Mouse (Mus musculus) hindbrain, embryonic 15.5 days (tissue): ENCODE results near the gene Crygc. TPM values are rescaled to one million over a fixed set of nuclear protein-coding genes. Genes with fewer than 3 reads are reported as not detected.
A peak's percentile ranks its signal among the peaks of the same experiment; 100 is the strongest.

Source experiments
- ATAC-seq: fragments of 200-750 bp; cut with Nextera tagmentation; 2 replicates; pipeline ENCODE4 v1.8.0; 2017; ENCODE audit warnings: low read depth, moderate number of reproducible peaks, moderate TSS enrichment; ENCODE audit not compliant: low FRiP score
- H3K27ac ChIP-seq: fragments of 300-500 bp; sonication (generic); replicated peaks from 2 replicates; pipeline ENCODE4 v1.5.1; 2015; ENCODE audit warnings: mild to moderate bottlenecking, inconsistent platforms
- H3K27me3 ChIP-seq: fragments of 300-500 bp; sonication (generic); 2 replicates; pipeline ENCODE4 v1.6.1; 2015; ENCODE audit warnings: control low read depth, inconsistent platforms
- H3K36me3 ChIP-seq: fragments of 300-500 bp; sonication (generic); 2 replicates; pipeline ENCODE4 v1.6.1; 2015; ENCODE audit warnings: control low read depth, inconsistent platforms
- H3K4me1 ChIP-seq: fragments of 300-500 bp; sonication (generic); replicated peaks from 2 replicates; pipeline ENCODE4 v1.6.1; 2015; ENCODE audit warnings: control low read depth, inconsistent platforms
- H3K4me2 ChIP-seq: fragments of 300-500 bp; sonication (generic); 2 replicates; pipeline ENCODE4 v1.6.1; 2015; ENCODE audit warnings: moderate library complexity, mild to moderate bottlenecking, inconsistent platforms
- H3K4me3 ChIP-seq: fragments of 300-500 bp; sonication (generic); 2 replicates; pipeline ENCODE4 v1.5.1; 2015; ENCODE audit warnings: mild to moderate bottlenecking, inconsistent platforms
- H3K9ac ChIP-seq: fragments of 300-500 bp; sonication (generic); 2 replicates; pipeline ENCODE4 v1.6.1; 2015; ENCODE audit warnings: inconsistent platforms
- H3K9me3 ChIP-seq: fragments of 300-500 bp; sonication (generic); 2 replicates; pipeline ENCODE4 v1.6.1; 2016; ENCODE audit warnings: control low read depth, inconsistent platforms
- WGBS: fragments of 180-500 bp; shearing (Covaris S2); methylation state at CpG from one replicate; pipeline ENCODE4 v1.1.7; 2015; 5-methylcytosine and 5-hydroxymethylcytosine counted together
- polyA plus RNA-seq: library from polyadenylated mRNA; unstranded; fragments of >200 nt; fragmentation: Nextera tagmentation; extraction: Ambion mirVana; gene quantifications from 2 replicates; pipeline ENCODE4 v1.2.1, GENCODE M21; 2015

Crygc gene
- polyA plus RNA-seq, 1 experiment from 2014 or later = not detected

GRCm38 (mm10) chr1:65048781-65049180 is 24.7 kb downstream of the Crygc start:
- H3K9ac ChIP-seq = no peak overlapping the region
- H3K27me3 ChIP-seq = no peaks in the 10 kb centered on the region
- H3K9me3 ChIP-seq = no peaks in the 10 kb centered on the region
- H3K4me2 ChIP-seq = no peak overlapping the region
- no peaks in the 10 kb centered on the region for H3K4me1 ChIP-seq
- H3K27ac ChIP-seq = no peak overlapping the region
- H3K36me3 ChIP-seq = no peaks in the 10 kb centered on the region
- ATAC-seq = no peak
- no peak overlapping the region for H3K4me3 ChIP-seq
- WGBS = 64% methylated on average over 12 of the region's 12 CpGs

- Histone ChIP-seq H3K9me3 (no peaks in the 10 kb centered on the region), H3K4me2 (peak overlapping the region; percentile 23; the same call in 1 of the 2 replicates), H3K27me3 (no peaks in the 10 kb centered on the region), H3K4me3 (no peak overlapping the region), H3K9ac (no peak overlapping the region), H3K27ac (no peak overlapping the region), H3K4me1 (no peaks in the 10 kb centered on the region), H3K36me3 (no peaks in the 10 kb centered on the region)
- no peak for ATAC-seq
- WGBS = 42% methylated on average over 8 of the region's 8 CpGs
These were observed 26.9 kb downstream of the Crygc start for GRCm38 (mm10) chr1:65046401-65047109.

GRCm38 (mm10) chr1:65043433-65043832 is 30.1 kb downstream of the Crygc start:
- Histone ChIP-seq H3K36me3 (no peaks in the 10 kb centered on the region), H3K9me3 (no peaks in the 10 kb centered on the region), H3K4me1 (no peaks in the 10 kb centered on the region), H3K4me3 (no peak overlapping the region), H3K27ac (no peak overlapping the region), H3K4me2 (no peak overlapping the region), H3K27me3 (no peaks in the 10 kb centered on the region), H3K9ac (no peak overlapping the region)
- no peak for ATAC-seq
- 89% methylated on average over 2 of the region's 2 CpGs for WGBS

GRCm38 (mm10) chr1:65041837-65042236 is 31.7 kb downstream of the Crygc start:
- no peaks in the 10 kb centered on the region for H3K36me3 ChIP-seq
- no peaks in the 10 kb centered on the region for H3K9me3 ChIP-seq
- H3K27ac ChIP-seq = no peak overlapping the region
- 96% methylated on average over 3 of the region's 3 CpGs for WGBS
- no peaks in the 10 kb centered on the region for H3K27me3 ChIP-seq
- no peak overlapping the region for H3K4me2 ChIP-seq
- H3K9ac ChIP-seq = no peak overlapping the region
- H3K4me1 ChIP-seq = no peaks in the 10 kb centered on the region
- H3K4me3 ChIP-seq = no peak overlapping the region
- ATAC-seq = no peak

- Histone ChIP-seq H3K4me2 (no peak overlapping the region), H3K4me1 (no peaks in the 10 kb centered on the region), H3K27me3 (no peaks in the 10 kb centered on the region), H3K9ac (no peak overlapping the region), H3K27ac (no peak overlapping the region), H3K9me3 (no peaks in the 10 kb centered on the region), H3K36me3 (no peaks in the 10 kb centered on the region), H3K4me3 (no peak overlapping the region)
- WGBS = 77% methylated on average over 6 of the region's 6 CpGs
- no peak for ATAC-seq
These were observed 32.7 kb downstream of the Crygc start for GRCm38 (mm10) chr1:65040806-65041205.

- Histone ChIP-seq H3K9ac (no peak overlapping the region), H3K36me3 (no peaks in the 10 kb centered on the region), H3K4me3 (no peak overlapping the region), H3K27me3 (no peaks in the 10 kb centered on the region), H3K9me3 (no peaks in the 10 kb centered on the region), H3K4me2 (no peak overlapping the region), H3K27ac (no peak overlapping the region), H3K4me1 (no peaks in the 10 kb centered on the region)
- no peak for ATAC-seq
- 87% methylated on average over 3 of the region's 3 CpGs for WGBS
These were observed 33.8 kb downstream of the Crygc start for GRCm38 (mm10) chr1:65039679-65040078.

- H3K4me3 ChIP-seq = no peak overlapping the region
- no peaks in the 10 kb centered on the region for H3K9me3 ChIP-seq
- 80% methylated on average over 2 of the region's 2 CpGs for WGBS
- H3K27ac ChIP-seq = no peak overlapping the region
- no peaks in the 10 kb centered on the region for H3K36me3 ChIP-seq
- H3K27me3 ChIP-seq = no peaks in the 10 kb centered on the region
- H3K4me2 ChIP-seq = no peak overlapping the region
- ATAC-seq = no peak
- H3K4me1 ChIP-seq = no peaks in the 10 kb centered on the region
- H3K9ac ChIP-seq = no peak overlapping the region
These were observed 35.9 kb downstream of the Crygc start for GRCm38 (mm10) chr1:65037542-65037941.

- Histone ChIP-seq H3K36me3 (no peaks in the 10 kb centered on the region), H3K4me2 (no peak overlapping the region), H3K9ac (no peak overlapping the region), H3K27me3 (no peaks in the 10 kb centered on the region), H3K27ac (no peak overlapping the region), H3K4me1 (no peaks in the 10 kb centered on the region), H3K4me3 (no peak overlapping the region), H3K9me3 (no peaks in the 10 kb centered on the region)
- ATAC-seq = no peak
- WGBS = 49% methylated on average over 3 of the region's 3 CpGs
These were observed 38.0 kb downstream of the Crygc start for GRCm38 (mm10) chr1:65035513-65035912.

- H3K36me3 ChIP-seq = no peaks in the 10 kb centered on the region
- ATAC-seq = no peak
- H3K9ac ChIP-seq = no peak within 1 kb of the TSS
- no peaks in the 10 kb centered on the region for H3K27me3 ChIP-seq
- H3K4me1 ChIP-seq = no peaks in the 10 kb centered on the region
- H3K4me2 ChIP-seq = no peak within 1 kb of the TSS
- H3K4me3 ChIP-seq = no peak within 1 kb of the TSS
- no peak within 1 kb of the TSS for H3K27ac ChIP-seq
- no peaks in the 10 kb centered on the region for H3K9me3 ChIP-seq
These were observed 40.8 kb downstream of the Crygc start, which contains the start of gene Akr1cl for GRCm38 (mm10) chr1:65032641-65033040. Gene Akr1cl, minus strand, starts transcription at chr1:65032759.

GRCm38 (mm10) chr1:65028206-65028605 is 45.3 kb downstream of the Crygc start:
- H3K27me3 ChIP-seq = no peaks in the 10 kb centered on the region
- H3K9me3 ChIP-seq = no peaks in the 10 kb centered on the region
- no peak overlapping the region for H3K9ac ChIP-seq
- WGBS = 70% methylated on average over 9 of the region's 9 CpGs
- no peak for ATAC-seq
- no peak overlapping the region for H3K4me2 ChIP-seq
- H3K4me1 ChIP-seq = no peaks in the 10 kb centered on the region
- H3K27ac ChIP-seq = no peak overlapping the region
- H3K36me3 ChIP-seq = no peaks in the 10 kb centered on the region
- no peak overlapping the region for H3K4me3 ChIP-seq

Other genes with a start within 250 kb of the Crygc start
- 11.1 and 13.2 TPM in 2 replicates for gene Plekhm3, start 116.9 kb downstream of the Crygc start, polyA plus RNA-seq
- gene Akr1cl, start 40.9 kb downstream of the Crygc start, polyA plus RNA-seq = 0.18 TPM in 1 of 2 replicates, not detected in the other
- gene Cryge, start 22.5 kb downstream of the Crygc start, polyA plus RNA-seq = not detected in 2 replicates
- gene Crygd, start 10.2 kb downstream of the Crygc start, polyA plus RNA-seq = 0.34 TPM in 1 of 2 replicates, not detected in the other
- gene Crygb, start 8.6 kb upstream of the Crygc start, polyA plus RNA-seq = 0.43 and 0.54 TPM in 2 replicates
- 0.26 TPM in 1 of 2 replicates, not detected in the other for gene Cryga, start 29.7 kb upstream of the Crygc start, polyA plus RNA-seq
- gene Gm28845, start 45.9 kb upstream of the Crygc start, polyA plus RNA-seq = not detected in 2 replicates
- 2.0 and 2.4 TPM in 2 replicates for gene D630023F18Rik, start 49.5 kb upstream of the Crygc start, polyA plus RNA-seq
- 465 and 481 TPM in 2 replicates for gene Idh1, start 112.8 kb upstream of the Crygc start, polyA plus RNA-seq
- gene Pikfyve, start 113.0 kb upstream of the Crygc start, polyA plus RNA-seq = 10.9 and 11.5 TPM in 2 replicates
- 2.5 and 2.6 TPM in 2 replicates for gene Pth2r, start 208.4 kb upstream of the Crygc start, polyA plus RNA-seq